Mouse (Mus musculus): ENCODE measurements around the gene Itpr3. TPM values are rescaled to one million over a fixed set of nuclear protein-coding genes. Genes with fewer than 3 reads are reported as not detected.

Gene Itpr3
- polyA plus RNA-seq (2014; fragmentation: Illumina TruSeq; extraction: RNeasy Lipid Tissue Mini Kit (QIAGEN cat#74804); ENCODE audit: low read depth, low replicate concordance): 3.2 TPM

GRCm38 (mm10) chr17:27056812-27057516, at the start of gene Itpr3:
Gene Itpr3 (plus strand): TSS chr17:27057304.

DNA sequence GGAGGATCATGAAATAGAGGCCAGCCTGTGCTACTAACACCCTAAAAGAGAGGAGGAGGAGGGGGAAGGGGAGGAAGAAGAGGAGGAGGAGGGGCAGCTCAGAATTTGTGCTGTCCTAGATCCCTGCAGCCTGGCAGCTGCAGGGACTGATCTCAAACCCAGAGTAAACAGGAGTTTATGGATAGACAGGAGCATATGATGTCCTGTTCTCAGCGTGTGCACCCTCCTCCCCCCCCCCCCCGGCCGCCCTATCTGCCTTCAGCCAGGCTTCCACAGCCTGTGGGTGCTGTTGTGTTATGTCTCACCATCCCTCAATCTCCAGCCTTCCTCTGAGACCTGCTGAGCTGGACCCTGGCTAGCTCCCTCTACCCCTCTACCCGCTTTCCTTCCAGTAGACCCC, 28.2 kb upstream of the Itpr3 start, which contains the start of gene Bak1:
TSS of gene Bak1 (minus strand) at position 101 of the 400 bp plus-strand sequence.

DNA sequence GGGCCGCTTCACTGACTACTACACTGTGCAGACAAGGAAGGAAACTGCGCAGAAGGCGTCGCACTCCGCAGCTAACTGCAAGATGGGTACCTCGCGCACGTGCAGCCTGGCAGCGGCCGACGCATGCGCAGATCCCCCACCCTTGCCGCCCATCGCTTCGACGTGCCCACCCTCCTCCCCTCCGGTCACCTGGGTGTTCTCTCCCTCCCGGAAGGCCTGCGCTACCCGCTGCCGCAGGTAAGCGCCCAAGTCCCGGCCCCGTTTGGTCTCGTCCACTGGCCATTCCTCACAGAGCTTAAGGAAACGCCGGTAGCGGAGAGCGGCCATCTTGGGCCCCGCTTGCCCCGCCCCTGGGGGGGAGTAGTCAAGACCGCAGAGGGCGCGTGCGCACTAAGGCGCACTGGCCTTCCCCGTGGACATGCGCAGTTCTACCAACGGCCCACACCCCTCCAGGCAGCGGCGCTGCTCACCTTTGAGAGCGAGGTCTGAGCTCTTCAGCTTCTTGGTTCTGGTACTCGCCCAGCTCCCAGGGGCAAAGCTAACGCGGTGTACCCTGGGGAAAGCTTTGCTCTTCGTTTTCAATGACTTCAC, 76.5 kb downstream of the Itpr3 start, which contains the start of gene Uqcc2:
TSS of gene Uqcc2 (minus strand) at position 366 of the 591 bp plus-strand sequence.

GRCm38 (mm10) chr17:27167545-27167944, 110.4 kb downstream of the Itpr3 start, which contains the start of gene Ip6k3:
Gene Ip6k3 (minus strand): TSS chr17:27167795.

Other genes starting within 250 kb of the Itpr3 start
- gene Nkx2-5, start 212.3 kb upstream of the Itpr3 start, polyA plus RNA-seq (2014; fragmentation: Illumina TruSeq; extraction: RNeasy Lipid Tissue Mini Kit (QIAGEN cat#74804); ENCODE audit: low read depth, low replicate concordance): 52.8 TPM
- gene Kifc5b, start 140.2 kb upstream of the Itpr3 start, polyA plus RNA-seq (2014; fragmentation: Illumina TruSeq; extraction: RNeasy Lipid Tissue Mini Kit (QIAGEN cat#74804); ENCODE audit: low read depth, low replicate concordance): 1.3 TPM
- 36.0 TPM for gene Phf1, start 124.3 kb upstream of the Itpr3 start, polyA plus RNA-seq (2014; fragmentation: Illumina TruSeq; extraction: RNeasy Lipid Tissue Mini Kit (QIAGEN cat#74804); ENCODE audit: low read depth, low replicate concordance)
- gene Cuta, start 117.7 kb upstream of the Itpr3 start, polyA plus RNA-seq (2014; fragmentation: Illumina TruSeq; extraction: RNeasy Lipid Tissue Mini Kit (QIAGEN cat#74804); ENCODE audit: low read depth, low replicate concordance): 104 TPM
- 5.7 TPM for gene Syngap1, start 116.1 kb upstream of the Itpr3 start, polyA plus RNA-seq (2014; fragmentation: Illumina TruSeq; extraction: RNeasy Lipid Tissue Mini Kit (QIAGEN cat#74804); ENCODE audit: low read depth, low replicate concordance)
- gene Zbtb9, start 84.1 kb upstream of the Itpr3 start, polyA plus RNA-seq (2014; fragmentation: Illumina TruSeq; extraction: RNeasy Lipid Tissue Mini Kit (QIAGEN cat#74804); ENCODE audit: low read depth, low replicate concordance): not detected
- 15.3 TPM for gene Bak1, start 28.3 kb upstream of the Itpr3 start, polyA plus RNA-seq (2014; fragmentation: Illumina TruSeq; extraction: RNeasy Lipid Tissue Mini Kit (QIAGEN cat#74804); ENCODE audit: low read depth, low replicate concordance)
- 369 TPM for gene Uqcc2, start 76.6 kb downstream of the Itpr3 start, polyA plus RNA-seq (2014; fragmentation: Illumina TruSeq; extraction: RNeasy Lipid Tissue Mini Kit (QIAGEN cat#74804); ENCODE audit: low read depth, low replicate concordance)
- gene Ip6k3, start 110.5 kb downstream of the Itpr3 start, polyA plus RNA-seq (2014; fragmentation: Illumina TruSeq; extraction: RNeasy Lipid Tissue Mini Kit (QIAGEN cat#74804); ENCODE audit: low read depth, low replicate concordance): 10.1 TPM
- gene Lemd2, start 147.2 kb downstream of the Itpr3 start, polyA plus RNA-seq (2014; fragmentation: Illumina TruSeq; extraction: RNeasy Lipid Tissue Mini Kit (QIAGEN cat#74804); ENCODE audit: low read depth, low replicate concordance): 34.4 TPM

All from heart, adult 10 weeks (tissue).